Mouse (Mus musculus) megakaryocyte, embryonic 14.5 days (primary cell): ENCODE data around the gene Ccdc157.

Source experiments
- FLI1 ChIP-seq: IDR thresholded peaks from 2 replicates; pipeline ENCODE4 v1.6.1; 2012; ENCODE audit warnings: low read length, inconsistent platforms, mixed read lengths
- GATA1 ChIP-seq: IDR thresholded peaks from 3 replicates; pipeline ENCODE4 v1.6.1; 2012; ENCODE audit warnings: mixed read lengths, low read length, inconsistent platforms, borderline replicate concordance

GRCm38 (mm10) chr11:4104989-4105388 is 55.1 kb downstream of the Ccdc157 start:
- TF ChIP-seq GATA1 (no peak), FLI1 (no peak)
